Mouse (Mus musculus) ovary, adult 18-20 months (tissue): ENCODE data around the gene S100a3.

ENCODE experiments used
- DNase-seq: peaks from one replicate; pipeline ENCODE4 v3.0.0; 2022; ENCODE audit warnings: low spot score, mixed read lengths

S100a3 gene

DNA sequence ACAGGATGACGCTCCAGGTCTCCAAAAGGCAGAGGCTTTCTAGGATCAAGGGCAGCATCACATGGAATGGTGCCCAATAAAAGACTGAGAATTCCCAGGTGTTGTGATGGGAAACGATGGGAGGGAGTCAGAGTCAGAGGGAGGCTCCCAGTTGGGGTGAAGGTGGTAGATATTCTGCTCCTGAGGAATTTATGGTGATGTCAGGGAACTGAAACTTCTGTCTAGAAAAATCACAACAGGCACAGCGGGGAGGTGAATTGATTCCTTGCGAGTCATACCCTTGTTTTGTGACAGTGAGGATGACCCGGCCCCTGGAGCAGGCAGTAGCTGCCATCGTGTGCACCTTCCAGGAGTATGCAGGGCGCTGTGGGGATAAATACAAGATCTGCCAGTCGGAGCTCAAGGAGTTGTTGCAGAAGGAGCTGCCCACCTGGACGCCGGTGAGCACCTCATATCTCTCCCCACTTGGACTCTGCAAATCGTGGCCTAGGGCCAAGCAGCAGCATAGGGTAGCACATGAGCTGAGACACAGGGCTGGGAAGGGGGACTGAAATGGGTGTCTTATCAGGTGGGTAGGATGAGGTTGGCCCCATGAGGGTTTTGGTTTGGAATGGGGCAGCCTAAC, 41.2 kb downstream of the S100a3 start, which contains the start of gene Gm42674:
Gene Gm42674 (plus strand): TSS at position 419 of the 625 bp plus-strand sequence.
- DNase-seq, result no peak

DNA sequence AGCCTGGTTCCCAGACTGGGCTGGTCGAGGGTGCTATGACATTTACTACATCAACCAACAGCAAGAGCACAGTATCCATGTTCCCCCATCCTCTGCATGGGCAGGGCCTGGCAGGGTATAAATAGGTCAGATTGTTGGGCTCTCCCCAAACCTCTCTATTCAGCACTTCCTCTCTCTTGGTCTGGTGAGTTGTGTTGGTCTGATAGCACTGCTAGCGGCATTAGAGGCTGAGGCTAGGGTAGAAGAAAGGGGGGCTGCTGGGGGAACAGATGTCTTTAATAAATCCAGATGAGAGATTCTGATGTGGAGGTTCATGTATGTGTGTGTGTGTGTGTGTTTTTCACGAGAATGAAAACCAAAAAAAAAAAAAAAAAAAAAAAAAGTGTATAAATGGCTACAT, 43.2 kb downstream of the S100a3 start, which contains the start of gene S100a4:
Gene S100a4 (plus strand): TSS at position 149 of the 400 bp plus-strand sequence.
- no peak for DNase-seq

DNA sequence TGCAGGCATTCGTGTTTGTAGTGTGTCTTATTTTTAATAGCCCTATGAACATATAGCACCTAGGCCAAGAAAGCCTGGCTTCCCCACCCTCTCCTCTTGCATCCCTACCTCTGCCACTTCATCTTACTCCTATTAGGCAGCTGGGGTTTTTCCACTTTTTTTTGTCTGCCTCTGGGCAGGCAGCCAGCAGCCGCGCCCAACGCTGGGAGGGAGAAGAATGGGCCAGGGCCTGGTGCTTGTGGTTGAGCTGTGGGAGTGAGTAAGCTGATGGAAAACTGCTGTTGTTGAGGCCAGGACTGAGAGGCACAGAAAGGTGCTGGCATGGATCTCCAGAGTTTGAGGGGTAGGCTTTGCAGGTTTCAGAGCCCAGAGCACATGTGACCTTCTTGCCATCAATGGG, 44.0 kb downstream of the S100a3 start:
- peak; percentile 81 for DNase-seq

DNA sequence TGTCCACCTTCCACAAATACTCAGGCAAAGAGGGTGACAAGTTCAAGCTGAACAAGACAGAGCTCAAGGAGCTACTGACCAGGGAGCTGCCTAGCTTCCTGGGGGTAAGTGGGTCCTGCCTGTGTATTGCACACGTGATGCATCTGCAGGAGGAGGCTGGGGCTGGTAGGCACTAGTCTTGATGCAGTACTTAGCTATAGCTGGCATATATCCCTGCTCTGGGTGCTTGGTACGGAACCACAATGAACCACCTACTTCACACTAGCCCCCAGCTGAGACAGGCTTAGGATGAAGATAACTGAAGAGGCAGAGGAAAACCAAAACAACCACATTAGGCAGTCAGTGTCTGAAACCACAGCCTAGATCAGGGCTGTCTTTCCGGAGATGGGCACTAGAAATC, 44.7 kb downstream of the S100a3 start:
- DNase-seq, result no peak

DNA sequence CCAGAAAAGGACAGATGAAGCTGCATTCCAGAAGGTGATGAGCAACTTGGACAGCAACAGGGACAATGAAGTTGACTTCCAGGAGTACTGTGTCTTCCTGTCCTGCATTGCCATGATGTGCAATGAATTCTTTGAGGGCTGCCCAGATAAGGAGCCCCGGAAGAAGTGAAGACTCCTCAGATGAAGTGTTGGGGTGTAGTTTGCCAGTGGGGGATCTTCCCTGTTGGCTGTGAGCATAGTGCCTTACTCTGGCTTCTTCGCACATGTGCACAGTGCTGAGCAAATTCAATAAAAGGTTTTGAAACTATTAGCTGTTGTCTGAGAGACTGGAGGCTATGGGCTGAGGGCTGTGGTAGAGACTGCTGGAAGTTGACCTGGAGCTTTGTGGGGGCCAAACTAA, 45.4 kb downstream of the S100a3 start:
- DNase-seq, result no peak

DNA sequence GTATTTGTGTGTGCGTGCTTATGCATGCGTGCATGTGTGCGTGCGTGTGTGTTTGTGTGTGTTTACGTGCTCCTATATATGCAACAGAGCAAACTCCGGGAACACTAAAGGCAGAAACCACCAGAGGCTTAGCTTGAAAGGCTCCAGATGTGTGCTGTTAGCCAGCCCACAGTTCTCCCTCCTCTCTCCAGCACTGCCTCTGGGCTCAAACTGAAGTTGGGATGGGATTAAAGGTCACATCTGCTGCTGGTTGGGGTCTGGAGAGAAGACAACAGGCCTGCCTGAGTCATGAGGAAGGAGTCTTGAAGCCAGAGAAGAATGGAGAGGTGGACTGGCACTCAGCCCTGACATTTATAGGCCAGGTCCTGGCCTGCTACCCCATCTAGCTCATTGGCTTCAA, 45.8 kb downstream of the S100a3 start:
- DNase-seq, result no peak

DNA sequence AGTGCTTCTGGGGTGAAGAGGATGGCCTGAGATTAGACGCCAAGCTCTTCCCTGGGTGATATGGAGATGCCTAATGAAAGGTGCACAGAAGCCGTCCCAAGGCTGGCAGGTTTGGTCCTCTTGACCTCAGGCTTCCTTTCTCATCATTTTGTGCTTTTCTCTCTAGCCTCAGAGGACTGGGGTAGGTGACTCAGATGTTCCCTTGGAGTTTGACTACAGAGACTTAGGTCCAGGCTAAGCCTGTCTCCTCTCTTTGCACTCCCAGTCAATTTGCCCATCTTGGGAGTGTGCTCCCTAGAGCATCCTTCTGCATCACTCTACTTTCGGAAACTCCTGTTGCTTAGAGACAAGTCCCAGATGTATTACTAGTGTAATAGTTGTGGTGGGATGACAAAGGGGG, 47.0 kb downstream of the S100a3 start:
- DNase-seq, result no peak

DNA sequence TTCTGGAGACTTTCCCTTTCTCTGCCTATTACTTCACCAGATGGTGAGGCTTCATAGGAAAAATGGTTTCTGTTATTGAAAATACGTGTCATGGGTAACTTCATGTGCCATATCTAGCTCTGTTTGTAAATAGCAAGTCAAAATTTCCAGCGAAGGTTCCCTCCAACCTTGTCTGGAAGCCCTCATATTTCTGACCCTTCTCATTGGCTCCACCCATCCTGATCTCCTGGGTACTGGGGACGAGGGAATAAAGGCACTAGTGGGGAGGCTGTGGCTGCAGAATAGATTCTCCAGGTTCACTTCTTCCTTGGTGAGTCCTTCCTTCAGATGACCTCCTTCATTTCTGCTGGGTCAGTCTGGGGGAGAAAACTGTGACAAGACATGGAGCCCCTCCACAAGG, 47.8 kb downstream of the S100a3 start, which contains the start of gene S100a5:
Gene S100a5 (plus strand): TSS at position 301 of the 400 bp plus-strand sequence.
- DNase-seq, result no peak

DNA sequence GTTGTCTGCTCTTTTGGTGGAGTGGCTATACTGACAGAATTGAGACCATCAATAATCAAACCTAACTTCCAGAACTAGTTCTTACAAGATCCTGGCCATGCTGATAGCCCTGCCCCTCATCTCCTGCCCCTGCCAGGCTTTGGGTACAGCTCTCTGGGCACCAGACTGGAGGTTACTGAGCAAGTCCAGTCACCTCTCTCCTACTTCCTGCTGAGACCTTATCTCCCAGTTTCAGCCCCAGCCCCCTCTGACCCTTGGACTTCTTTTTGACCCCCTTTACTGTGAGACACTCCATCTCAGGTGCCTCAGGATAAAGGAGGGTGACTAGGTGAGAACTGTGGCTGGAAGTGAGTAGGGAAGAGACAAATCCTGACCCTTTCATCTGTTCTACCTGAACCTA, 48.7 kb downstream of the S100a3 start:
- no peak for DNase-seq

DNA sequence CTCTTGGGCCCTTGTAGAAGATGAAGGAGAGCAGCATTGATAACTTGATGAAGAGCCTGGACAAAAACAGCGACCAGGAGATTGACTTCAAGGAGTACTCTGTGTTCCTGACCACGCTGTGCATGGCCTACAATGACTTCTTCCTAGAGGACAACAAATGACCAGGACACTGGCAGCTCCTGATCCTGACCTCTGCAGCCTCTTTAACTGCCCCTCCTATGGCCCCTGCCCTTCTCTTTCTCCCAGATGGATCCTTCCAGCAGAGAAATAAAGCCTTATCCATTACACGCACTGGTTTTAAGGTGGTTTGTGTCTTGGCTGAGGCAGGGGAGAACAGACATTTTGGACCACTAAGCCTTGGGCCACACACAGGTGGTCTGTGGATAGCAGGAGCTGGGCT, 51.1 kb downstream of the S100a3 start:
- no peak for DNase-seq

DNA sequence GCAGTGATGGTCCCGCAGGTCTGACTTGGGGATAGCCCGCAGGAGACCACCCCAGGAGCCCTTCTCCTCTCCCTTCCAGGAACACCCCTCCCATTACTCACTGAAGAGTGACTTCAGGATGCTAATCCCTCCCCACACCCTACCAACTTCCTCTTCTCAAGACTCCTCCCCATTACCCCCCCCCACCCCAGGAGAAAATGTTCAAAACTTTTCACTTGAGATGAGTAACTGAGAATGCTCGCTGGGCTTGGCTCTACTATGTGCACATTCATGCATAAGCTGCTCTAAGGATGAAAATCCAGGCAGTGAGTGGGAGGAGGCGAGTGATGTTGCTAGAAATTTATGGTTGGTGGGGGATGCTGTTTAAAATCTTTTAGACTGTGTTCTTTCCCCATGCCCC, 51.7 kb downstream of the S100a3 start:
- no peak for DNase-seq

DNA sequence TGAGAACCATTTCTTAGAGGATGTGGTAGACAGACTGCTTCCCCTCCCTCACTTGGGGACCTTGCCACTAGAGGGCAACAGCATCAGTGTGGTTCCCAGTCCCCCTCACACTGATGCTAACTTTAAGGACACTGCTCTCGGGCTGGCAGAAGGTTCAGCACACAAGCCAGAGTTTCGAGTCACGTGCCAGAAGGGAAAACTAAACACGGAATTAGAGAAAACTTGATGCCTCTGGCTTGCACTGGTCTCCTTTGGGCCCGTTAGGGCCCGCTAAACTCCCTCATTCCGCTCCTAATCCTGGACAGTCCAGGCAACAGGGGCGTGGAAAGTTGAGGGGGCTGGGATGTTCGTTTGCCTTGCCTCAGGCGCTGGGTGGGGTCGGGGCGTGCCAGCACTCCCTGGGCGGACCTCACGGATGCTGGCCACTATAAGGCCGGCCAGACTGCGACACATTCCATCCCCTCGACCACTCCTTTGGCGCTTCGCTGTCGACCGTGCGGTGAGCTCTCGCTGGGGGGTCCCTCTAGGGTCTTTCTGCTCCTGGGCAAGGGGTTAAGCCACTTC, 52.4 kb downstream of the S100a3 start, which contains the start of gene S100a6:
Gene S100a6 (plus strand): TSS at position 155 of the 564 bp plus-strand sequence.
- DNase-seq, result no peak

DNA sequence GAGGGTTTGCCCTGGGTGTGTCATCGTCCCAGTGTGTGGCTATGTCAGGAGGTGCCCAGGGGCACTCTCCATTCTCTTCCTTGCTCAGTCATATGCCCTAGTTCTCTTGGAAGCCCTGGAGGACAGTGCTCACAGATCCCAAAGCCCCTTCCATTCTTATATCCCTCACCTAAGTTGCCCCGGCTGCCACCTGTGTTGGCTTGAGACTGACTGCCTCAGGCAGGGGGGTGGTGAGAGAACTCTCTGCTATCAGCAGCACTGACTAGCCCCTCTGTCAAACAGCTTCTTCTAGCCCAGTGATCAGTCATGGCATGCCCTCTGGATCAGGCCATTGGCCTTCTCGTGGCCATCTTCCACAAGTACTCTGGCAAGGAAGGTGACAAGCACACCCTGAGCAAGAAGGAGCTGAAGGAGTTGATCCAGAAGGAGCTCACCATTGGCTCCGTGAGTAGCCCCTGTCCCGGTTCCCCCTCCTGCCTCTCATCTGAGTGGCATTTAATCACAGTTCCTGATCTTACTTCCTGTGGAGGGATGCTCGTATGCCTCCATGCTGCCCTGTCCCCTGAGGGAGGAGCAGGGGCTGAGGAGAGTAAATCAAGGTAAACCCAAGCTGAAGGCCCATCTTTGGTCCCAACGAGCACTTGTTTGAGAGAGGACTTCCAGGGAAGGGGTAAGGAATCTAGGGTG, 53.2 kb downstream of the S100a3 start:
- DNase-seq, result no peak

DNA sequence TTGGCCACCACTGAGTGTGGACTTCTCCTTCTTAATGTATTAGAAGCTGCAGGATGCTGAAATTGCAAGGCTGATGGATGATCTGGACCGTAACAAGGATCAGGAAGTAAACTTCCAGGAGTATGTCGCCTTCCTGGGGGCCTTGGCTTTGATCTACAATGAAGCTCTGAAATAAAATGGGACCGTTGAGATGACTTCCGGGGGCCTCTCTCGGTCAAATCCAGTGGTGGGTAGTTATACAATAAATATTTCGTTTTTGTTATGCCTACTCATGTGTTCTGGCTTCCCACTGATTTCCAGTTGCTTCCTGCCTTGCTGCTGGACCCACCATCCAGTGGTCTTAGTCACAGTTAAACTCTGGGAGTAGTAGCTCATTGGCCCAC, 53.8 kb downstream of the S100a3 start:
- no peak for DNase-seq

DNA sequence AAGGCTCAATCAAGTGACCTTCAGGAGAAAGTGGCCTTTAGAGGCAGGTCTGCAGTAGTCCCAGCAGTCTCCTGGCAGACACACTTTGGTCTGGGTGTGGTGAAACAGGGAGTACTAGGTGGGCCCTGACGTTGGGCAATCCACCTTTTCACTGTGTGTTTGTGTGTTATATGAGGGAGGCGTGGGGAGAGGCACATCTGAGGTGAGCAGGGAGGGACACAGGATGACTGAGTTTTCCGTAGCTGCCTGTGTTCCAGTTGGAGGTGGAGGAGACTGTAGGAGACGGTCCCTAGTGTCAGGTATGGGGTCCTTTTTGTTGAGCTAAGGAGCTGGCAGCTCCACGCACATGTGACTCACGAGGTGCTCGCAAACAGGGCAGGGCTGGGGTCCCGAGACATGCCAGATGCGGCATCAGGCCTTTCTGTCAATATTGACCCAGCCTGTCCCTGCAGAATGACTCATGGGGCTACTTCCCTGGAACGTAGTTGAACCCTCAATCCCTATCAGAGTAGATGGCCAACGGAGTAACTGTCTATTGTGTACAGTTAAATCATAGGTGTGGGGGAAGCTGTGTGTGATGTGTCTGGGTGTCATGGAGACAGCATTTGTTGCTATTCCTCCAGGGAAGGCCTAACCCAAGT, 54.4 kb downstream of the S100a3 start:
- no peak for DNase-seq

DNA sequence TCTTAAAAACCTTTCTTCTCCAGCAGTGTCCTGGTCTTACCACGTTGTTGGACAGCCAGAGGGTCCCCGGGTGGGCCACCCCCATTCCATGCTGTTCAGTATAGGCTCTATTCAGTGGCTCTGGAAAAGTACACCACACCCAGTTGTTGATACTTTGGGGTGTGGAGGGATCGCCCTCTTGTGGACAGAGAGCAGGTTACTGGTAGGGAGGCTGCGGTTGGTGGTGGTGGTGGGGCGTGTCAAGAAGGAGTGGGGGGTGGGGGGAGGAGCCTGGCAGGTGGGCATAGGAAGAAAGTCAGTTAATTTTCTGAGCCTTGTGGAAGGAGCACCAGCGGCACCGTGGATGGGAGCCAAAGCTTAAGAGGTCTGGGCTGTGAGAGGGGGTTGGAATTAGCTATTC, 55.0 kb downstream of the S100a3 start:
- peak; percentile 50 for DNase-seq

DNA sequence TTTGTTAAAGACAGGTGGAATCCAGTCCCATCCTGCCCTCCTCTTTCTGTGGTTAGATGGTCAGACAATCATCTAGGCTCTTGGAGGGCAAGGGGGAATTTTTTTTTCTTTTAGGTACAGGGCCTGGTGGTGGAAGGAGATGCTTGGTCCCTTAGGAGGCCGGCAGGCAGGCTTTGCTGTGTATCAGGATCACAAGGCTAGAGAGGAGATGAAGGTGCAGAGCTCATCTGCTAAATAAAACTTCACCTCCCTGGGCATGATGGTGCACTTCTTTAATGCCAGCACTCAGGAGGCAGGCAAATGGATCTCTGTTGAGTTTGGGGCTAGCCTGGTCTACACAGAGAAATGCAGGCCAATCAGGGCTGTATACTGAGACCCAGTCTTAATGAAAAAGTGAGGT, 55.5 kb downstream of the S100a3 start:
- DNase-seq, result no peak

DNA sequence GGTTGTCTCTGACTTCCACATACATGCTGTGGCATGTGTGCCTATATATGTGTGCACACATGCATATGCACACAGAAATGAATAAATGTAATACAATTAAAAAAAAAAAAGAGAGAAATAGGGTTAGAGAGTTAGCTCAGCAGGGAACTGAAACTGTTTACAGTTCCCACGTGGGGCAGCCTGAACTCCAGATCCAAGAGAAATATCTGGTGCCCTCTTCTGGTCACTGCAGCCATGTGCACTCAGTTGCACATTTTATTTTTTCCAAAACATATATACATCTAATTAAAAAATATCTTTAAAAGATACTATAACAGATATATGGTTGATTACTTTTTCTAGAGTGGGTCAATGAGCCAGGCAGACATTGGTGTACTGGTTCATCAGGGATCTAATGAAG, 57.2 kb downstream of the S100a3 start:
- no peak for DNase-seq

DNA sequence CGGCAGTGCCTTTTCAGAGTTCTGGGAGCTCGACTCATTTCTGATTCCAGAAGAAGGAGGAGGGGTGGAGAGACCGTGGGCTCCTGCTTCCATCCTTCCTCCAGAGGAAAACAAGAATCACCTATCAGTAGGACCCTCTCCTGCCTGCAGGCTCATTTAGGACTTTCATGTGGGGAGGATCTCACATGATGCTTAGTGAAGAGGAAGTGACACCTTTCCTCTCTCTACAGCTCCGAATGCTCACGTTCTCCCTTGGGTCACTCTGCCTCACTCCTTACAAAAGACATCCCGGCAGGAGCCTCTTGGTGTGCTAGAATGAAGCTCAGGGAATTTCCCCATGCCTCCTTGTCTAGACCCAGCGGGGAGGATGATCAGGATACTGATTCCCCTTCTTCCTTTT, 61.2 kb downstream of the S100a3 start:
- no peak for DNase-seq

DNA sequence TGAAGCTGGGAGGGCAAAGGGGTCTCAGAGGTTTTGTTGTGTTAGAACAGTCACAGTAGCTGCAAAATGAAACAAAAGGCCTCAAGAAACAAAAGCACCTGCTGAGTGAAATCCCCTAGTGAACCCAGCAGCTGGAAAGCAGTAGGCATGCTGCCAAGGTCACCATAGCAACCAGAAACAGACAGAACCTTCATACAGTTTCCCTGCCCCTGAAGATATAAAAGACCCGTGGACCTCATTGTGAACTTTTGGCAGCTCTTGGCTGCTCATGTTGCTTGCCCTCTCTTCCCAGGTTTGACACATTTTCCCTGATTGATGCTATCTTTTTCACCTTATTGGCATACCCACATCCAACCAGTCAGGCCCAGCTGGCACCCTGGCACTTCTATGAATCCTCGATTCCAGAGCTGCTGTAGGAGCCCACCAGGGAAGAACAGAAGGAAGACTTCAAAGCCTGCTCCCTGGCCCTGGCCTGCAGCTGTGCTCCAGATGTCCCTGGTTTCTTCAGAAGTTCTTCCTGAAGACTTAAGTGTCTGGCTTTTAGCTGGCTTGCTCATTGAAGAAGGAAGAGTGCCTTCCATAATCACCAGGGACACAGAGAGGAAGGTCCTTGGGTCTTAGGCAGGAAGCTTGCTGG, 63.2 kb downstream of the S100a3 start:
- peak; percentile 52 for DNase-seq

DNA sequence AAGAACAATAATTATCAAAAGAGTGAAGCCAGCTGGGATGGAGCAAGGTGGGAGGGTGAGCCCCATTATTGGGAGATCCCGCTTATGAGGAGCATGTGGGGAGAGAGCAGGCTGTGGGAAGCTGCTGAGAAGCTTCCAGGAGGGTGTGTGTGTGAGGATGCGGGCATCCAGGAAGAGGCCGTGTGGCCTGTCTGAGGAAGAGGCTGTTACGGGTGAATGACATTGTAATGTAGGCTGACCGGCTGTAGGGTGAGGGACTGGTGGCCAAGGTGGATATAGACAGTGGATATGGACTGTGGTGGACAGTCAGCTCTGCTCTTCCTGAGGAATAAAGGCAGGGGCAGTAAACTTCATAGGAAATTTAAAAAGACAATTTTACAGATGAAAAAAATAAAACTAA, 65.1 kb downstream of the S100a3 start:
- no peak for DNase-seq

DNA sequence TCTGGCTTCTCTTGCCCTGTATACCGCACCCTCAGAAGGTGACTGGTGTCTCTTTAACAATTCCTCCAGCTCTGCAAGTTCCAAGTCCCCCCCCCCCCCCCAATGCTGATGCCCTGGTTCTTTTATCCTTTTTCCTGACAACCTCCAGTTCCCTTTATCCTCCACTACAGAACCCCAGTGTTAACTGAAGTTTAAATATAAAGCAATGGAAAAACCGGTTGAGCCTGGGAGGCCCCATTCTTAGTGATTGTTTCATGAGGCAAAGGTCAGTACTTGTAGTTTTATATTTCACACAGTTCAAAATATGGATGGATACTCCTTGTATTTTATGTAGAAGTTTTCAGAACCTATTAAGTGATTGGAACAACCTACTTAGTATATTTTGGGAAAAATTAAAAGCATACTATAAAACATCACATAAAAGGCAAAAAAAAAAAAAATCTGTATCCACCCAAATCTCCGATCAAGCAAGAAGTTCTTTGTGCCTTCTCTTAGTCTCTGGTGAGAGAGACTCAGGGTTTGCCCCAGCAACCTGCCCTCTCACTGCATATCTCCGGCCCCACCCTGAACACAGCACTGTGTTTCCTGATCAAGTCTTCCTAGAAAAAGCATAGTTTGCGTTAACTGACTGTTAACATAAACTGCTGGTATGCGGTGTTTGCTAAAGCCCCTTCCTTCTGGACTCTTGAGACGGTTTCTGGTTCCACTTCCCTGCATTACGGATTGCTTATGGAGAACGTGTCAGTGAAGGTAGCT, 66.1 kb downstream of the S100a3 start:
- no peak for DNase-seq
